Mouse (Mus musculus) gonadal fat pad, adult 2 months (tissue): ENCODE data around the gene Cops4. TPM values are rescaled to one million over a fixed set of nuclear protein-coding genes. Genes with fewer than 3 reads are reported as not detected.

Experiments used
- DNase-seq: peaks from one replicate; pipeline ENCODE4 v3.0.0-alpha.2; 2012; ENCODE audit warnings: low read depth
- polyA plus RNA-seq: library from polyadenylated mRNA; depleted of rRNA; stranded (reverse); fragments of >200 nt; gene quantifications from 2 replicates; pipeline ENCODE4 v1.2.3, GENCODE M21; 2012; rRNA removed

The Cops4 gene
- 38.1 and 38.2 TPM in 2 replicates for polyA plus RNA-seq

DNA sequence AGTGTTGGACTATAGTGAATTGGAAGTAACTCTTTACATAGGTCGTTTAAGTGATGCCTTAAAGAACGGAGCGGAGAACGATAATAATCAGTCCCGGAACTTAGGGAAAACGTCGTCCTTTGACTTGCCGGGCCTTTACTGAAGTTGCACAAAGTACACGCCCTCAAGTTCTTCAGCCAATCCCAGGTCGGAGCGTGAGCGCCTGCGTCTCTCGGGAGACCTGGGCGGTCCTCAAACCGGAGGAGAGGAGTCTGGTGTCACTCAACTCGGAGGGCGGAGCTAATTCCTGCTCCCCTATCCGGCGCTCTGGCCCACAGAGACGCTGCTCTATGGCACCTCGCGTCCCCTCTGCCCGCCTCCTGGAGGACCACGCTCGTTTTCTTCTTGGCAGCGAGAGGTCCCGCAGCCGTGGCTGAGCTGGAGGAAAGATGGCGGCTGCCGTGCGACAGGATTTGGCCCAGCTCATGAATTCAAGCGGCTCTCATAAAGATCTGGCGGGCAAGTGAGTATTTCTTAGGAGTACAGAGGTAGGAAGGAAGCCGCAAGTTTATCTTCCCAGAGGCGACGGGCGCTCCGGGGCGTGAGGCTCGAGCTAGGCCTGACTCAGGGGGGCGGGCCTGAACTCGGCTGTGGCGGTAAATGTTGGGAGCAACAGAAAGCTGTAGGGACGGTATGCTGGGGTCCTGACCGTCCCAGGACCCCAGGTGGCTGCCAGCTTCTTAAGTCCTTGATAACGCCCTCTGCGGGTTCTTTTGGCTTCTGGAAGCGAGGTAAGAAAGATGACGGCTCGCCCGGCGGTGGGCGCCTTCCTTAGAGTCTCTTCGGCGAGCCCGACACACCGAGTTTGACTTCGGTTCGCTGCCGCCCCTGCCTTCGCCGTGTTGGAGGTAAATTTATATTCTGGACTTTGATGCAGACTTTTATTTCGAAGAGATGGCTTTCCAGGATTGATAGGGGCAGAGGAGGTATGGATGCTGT is at the start of gene Cops4:
TSS of gene Cops4 (plus strand) at position 261 of the 978 bp plus-strand sequence.
- peak; percentile 92 for DNase-seq

DNA sequence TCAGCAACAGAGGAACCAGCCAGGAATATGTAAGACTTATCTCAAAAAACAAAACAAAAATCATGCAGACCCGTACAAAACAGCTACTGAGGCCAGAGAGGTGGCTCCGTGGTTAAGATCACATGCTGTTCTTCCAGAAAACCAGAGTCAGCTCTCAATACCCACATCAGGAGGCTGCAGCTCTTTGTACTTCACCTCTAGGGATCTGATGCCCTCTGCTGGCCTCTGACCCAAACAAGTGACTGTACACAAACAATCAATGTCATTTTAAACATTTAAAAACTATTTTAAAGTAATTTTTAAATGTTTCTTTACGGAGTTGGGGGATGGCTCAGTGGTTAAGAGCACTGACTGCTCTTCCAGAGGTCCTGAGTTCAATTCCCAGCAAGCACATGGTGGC is 41.8 kb upstream of the Cops4 start:
- DNase-seq = no peak

DNA sequence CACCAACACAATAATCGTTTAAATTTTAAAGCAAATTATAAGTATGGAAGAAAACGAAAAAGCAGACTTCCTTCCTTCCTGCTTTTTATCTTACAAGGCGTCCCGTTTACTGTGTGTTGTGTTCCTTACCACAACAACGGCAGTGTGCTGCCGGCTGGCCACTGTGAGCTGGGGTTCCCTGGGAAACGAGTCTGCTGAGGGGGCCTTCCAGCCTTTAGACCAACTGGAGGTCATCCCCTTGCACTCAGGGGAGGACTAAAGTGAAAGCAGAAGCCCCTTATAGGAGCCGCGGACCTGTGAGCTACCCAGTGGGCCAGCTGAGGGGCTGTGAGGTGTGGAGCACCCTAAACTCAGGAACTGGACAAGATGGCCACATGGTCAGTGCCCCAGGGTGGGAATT is 40.5 kb upstream of the Cops4 start:
- no peak for DNase-seq

DNA sequence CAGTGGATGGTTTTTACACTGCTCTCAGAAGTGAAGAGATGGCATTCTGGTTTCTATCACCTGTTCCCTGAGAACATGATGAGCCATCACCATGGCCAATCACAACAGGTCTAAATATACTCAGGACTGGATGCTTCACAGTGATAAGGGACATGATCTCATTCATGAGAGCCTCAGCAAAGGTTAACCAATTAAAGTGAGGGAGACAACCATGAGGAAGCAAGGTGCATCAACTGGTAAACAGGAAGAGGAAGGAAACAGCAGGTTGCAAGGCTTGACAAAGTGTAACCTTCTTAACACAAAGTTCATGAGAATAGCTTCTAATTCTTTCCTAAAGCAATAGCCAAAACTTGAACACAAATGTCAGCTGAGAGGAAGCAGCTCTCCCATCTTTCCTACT is 34.5 kb upstream of the Cops4 start:
- DNase-seq = no peak

DNA sequence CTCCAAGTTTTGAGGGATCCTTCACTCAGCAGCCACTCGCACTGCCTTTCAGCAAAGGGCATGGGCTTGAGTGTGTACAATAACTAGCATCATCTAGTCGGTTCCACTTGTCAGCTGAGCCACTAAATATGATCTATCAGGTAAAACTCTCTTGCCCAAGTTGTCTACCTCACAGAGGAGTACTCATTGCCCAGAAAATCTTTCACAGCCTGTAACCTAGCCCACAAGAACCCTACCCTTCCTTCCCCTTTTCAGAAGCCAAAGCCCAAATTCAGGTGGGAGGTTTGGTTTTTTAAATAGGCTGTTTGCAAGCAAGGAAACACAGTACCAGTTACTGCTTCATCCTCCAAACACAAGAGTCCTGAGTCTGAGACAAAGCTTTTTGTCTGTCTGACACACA is 31.0 kb upstream of the Cops4 start:
- DNase-seq = no peak

DNA sequence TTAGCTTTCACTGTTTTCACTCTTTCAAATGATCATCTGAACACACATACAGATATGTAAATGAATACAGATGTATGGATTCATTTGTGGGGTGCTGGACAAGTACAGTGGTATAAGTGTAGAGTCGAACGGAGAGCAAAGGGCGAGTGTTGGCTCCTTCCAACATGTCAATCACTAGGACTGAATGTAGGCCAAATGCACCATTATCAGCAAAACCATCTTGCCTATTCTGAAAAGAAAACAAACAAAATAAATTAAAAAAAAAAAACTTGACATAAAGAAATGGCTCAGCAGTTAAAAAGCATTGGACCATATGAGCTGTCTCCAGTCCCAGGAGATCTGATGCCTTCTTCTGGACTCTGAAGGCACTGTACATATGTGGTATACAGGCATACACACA is 29.9 kb upstream of the Cops4 start:
- DNase-seq = no peak

DNA sequence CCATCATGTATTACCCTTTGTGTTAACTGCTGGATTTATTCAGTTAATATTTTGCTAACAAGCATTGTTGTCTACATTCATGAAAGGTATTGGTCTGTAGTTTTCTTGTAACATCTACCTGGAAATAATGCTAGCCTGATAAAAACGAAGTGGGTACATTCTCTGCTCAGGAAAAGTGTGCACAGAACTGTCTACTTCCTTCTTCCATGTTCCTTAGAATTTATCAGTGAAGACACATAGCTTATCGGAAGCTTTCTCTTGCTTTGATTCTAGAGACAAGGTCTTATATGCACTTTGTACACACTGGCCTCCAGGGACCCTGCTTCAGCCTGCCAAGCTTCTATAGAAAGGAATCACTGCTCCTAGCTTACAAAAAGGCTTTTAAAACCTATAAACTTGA is 28.8 kb upstream of the Cops4 start:
- no peak for DNase-seq

DNA sequence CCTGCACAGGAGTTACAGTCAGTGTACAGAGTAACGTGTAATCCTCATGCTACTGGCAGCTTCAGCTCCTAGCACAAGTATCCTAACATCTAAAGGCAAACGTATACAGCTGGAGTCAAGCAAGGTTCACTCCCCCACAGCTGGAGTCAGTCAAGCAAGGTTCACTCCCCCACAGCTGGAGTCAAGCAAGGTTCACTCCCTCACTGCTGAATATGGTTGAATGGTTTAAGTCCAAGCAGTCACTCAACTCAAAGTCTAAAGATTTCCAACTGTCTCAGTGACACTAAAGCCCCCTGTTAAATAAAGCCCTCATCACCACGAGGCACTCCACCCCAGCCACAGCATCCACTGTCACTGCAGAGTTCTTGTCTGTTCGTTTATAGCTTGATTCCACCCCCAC is 26.4 kb upstream of the Cops4 start:
- no peak for DNase-seq

DNA sequence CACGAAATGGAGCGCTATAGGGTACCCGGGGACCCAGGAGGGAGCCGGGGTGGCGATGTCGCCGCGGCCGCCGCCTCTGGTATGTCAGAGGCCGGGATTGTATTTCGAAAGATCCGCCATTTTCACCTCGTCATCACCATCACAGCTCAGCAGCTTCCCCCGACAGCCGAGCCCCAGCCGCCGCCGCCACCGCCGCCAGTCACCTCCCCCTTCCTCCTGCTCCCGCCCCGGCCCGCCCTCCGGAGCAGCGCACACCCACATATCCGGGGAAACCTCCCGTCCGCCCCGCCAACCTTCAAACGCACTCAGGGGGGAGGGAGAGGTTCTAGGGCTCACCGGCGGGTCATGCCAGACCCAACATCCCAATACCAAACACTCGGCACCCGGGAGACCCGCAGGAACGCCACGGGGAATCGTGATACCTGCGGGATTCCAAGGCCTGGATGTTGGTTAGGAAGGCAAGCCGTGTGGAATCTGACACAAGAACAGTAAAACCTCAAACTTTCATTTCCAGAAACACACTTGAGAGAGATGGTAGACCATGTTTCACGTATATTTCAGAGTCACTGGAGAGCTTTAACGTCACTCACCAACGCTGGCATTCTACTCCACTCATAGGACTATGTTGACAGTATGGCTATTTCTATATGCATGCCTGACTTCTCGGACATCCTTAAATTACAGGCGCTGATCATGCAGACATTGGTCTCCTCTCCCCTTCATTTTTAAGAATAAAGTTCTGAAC is 19.5 kb upstream of the Cops4 start:
- DNase-seq = no peak

DNA sequence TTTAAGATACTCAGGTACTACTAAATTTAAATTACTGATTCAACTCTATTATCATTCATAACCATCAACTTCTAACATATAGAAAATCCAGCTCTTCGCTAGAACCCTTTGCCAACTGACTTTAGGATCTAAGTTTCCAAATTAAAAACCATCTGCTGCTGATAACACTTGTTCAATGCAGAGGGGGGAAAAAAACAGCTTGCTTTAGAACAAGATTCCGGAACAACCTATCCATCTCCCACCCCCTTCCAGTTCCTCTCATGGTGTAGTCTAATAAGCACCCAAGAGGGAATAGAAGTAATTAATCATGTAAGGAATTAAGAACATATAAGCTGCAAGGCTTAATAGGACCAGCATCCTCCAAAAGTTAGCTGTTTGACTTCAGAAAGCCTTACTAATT is 18.9 kb upstream of the Cops4 start:
- DNase-seq = no peak

DNA sequence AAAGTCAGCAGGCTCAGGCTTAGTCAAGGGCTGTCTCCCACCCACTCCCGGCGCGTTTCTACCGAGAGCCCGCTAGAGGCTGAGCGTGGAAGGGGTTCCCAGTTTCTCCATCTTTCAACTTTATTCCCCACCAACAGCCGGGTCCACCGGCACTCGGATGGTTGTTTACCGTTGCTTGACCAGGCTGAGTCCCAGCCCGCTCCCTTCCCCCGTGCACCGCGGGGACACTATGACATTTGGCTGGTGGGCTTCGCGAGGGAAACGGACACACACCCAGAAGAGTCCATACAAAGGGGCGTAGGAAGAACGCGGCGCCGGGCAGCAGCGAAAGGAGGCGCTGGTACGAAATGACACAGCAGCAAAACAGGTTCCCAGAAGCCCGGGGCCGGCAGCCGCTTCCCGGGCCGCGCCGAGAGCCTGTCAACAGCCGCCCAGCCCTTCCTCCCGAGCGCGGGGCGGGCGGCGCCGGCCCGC is 18.2 kb upstream of the Cops4 start:
- no peak for DNase-seq

DNA sequence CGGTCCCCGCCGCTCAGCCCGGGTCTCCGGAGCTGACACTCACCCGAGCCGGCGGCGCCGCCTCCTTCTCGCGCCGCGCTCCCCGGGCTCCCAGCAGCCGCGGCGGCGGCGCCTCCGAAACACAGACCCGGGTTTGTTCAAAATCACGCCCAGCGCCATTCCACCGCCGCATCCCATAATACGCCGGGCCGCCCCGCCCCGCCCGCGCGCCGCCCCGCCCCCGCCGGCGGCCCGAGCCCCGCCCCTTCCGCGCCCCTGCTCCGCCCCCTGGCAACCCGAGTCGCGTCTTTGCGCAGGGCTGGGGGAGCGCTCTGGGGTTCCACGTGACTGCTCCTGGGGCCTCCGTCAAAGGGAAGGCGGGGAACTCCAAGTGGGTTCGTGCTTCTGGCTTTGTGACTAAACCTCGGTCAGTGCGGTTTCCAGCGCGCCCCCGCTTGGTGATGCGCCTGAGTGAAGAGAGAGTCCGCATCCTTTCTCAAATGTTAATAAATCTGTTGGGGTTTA is 17.6 kb upstream of the Cops4 start, which contains the start of gene Lin54:
TSS of gene Lin54 (minus strand) at position 182 of the 504 bp plus-strand sequence.
- DNase-seq = no peak

DNA sequence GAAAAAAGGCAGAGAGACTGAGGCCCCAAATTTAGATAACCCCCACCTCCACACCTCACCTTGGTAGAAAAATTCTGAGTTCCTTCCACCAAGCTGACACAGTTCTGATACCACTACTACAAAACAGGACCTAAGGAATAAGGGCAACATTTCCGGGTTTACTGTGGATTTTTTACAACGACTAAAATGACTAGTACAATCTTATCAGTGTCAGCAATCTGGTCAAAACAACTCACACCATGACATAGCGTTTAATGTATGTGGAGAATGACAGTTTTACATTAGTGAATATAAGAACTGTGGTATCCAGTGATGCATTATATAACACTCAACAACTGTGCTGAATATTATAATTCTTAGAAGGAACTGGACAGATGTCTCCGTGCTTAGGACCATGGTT is 16.8 kb upstream of the Cops4 start:
- DNase-seq = no peak

DNA sequence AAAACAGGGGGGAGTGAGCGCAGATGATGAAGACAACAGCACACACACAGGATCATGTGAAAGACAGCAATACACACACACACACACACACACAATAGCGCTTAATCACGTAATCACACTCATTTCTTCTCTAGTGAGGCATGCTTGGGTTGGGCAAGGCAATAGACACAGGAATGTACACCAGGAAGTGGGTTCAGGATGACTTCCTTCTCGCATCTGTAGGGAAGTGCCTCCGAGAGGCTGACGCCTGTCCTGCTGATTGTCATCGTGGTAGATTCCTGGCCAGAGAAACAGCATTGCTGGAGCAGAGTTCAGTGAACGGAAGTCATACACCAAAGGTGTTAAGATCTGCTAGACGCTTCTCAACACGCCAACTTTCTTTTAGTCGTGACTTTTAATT is 8.9 kb upstream of the Cops4 start:
- no peak for DNase-seq

DNA sequence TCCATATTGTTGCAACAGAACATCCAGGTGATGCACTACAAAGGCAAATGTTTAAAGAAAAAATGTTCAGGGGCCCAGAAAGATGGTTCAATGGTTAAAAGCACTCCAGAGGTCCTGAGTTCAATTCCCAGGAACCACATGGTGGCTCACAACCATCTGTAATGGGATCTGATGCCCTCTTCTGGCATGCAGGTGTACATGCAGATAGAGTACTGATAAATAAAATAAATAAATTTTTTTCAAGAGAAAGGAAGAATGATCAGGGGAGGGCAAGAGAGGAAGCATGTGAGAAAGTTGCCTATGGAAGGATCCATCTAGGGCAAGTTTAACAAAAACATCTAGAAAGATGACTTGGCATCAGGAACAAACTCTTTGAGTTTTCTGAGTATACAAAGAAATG is 5.5 kb upstream of the Cops4 start:
- DNase-seq = no peak

DNA sequence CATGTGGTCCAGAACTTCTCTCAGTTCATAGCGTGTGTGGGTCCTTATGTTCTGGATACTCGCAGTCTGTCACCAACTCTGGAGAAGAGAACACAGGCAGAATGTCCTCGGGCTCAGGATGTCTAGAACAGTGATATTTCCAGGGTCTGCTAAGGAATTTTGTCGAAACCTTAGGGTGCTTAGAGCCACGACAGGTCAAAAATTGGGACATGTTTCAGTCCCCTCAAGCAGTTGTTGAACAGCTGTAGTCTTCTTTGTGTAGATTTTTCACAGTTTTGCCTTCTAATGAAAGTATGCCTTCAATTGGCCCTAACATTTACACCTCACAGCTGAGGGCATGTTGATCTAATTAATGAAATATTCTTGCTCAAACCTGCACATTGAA is 910 bp downstream of the Cops4 start:
- no peak for DNase-seq

DNA sequence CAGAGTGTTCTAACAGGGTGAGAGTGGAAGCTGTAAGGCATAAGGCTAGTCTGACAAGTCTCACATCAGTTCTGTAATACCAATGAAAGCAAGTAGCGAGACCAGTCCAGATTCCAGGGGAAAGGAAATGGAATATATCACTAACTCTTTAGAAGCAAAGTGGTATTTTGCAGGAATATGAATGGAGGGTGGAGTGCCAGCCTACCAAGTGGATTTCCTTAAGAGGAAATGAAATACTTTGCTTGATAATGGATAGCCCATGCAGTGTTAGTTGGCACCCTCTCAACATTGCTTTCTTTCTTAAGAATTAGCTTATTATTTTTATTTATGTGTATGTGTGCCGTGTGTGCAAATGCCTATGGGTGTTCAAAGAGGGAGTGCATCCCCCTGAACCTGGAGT is 2.1 kb downstream of the Cops4 start:
- no peak for DNase-seq

DNA sequence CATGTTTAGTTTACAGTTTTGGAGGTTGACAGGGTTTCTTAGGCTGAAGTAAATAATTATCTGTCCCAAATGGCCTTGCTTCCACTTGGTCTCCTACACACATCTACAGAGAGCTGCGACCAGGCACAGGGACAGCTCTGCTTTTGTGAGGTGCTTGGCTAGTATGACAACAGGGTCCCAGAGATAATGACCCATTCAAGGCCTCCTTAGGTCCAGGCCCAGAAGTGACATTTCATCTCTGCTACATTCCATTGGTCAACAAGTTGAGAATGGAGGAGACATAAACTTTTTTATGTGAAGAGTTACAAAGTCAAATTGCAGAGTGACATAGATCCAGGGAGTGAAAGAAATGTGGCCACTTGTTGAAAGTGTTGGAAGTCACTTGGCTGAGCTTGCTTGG is 5.2 kb downstream of the Cops4 start:
- DNase-seq = no peak

DNA sequence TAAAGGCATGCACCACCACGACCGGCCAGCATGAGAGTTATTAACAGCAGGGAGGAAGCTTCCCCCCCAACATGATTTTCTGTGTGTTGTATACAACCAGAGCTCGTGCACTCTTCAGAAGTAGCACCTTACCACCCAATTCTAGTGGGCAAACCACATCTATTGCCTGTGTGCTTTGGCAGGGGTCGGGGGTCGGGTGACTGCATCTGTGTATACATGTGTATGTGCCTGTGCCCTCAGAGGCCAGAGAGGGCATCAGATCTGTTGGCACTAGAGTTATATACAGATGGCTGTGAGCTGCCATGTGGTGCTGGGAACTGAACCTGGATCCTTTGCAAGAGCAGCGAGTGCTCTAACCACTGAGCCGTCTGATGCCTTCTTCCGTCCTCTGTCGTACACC is 6.8 kb downstream of the Cops4 start:
- no peak for DNase-seq

DNA sequence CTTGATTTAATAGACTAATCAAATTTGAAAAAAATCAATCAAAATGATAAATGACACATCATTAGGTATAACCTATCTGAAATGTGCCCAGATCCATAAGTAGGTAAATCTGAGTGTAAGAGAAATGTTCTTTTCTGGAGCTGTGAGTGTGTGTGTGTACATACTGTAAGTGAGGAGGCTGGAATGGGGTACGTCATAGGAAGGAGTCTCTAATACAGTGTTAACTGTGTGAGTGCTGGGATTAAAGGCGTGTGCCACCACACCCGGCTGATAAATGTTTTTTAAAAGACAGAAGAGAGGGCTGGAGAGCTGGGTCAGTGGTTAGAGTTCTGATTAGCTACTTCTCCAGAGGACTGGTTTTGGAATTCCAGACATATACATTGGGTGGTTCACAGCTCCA is 7.5 kb downstream of the Cops4 start:
- no peak for DNase-seq

DNA sequence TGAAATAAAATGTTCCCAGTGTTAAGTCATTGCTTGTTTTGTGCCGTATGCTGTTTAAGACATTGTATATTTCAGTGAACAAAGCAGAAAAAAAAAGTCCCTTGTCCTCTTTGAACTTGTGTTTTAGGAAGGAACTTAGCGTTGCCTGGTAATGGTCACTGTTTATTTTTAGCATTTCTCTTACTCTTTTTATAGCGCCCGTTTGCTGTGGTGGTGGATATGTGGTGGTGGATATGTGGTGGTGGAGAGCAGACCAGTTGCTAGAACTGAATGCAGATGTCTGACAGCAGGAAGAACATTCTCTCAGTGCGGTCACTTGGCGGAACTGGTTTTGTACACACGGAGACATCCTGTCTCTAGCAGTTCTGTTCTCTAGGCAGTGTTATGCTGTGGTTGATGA is 8.1 kb downstream of the Cops4 start:
- DNase-seq = no peak

DNA sequence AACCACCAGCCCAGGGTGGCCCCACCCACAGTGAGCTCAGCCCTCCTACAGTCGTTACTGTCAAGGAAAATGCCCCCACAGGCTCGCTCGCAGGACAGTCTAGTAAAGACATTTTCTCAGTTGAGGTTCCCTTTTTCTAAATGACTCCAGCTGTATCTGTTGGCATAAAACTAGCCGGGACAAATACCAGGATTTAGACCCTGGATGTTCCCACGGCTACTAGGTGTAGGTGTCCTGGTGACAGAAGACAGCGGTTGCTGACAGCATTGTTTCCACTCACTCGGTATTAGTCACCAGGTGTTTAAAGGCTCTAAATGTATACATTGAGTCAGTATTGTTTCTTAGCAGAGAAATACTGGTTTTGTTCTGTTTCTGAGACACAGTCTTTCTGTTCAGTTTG is 17.7 kb downstream of the Cops4 start:
- DNase-seq = no peak

DNA sequence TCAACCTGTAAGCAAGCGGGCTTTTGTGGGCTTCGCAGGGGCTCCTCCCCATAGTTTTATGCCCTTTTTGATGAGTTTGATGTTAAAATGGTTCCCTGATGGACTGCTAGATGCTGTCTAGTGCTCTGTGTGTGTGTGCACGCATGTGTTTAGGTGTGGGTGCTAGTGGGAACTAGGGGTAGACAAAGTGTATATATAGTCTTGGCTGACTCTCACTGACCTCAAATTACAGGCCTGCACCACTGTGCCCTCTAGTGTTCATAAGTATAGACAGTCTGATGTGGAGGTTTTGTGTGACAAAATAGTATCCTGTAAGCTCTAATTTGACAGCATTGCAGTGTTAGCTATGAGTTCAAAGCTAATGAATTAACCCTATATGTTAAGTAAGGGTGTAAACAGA is 18.5 kb downstream of the Cops4 start:
- no peak for DNase-seq
